Mouse (Mus musculus): ENCODE data around the gene Lrrc4c. TPM values are rescaled to one million over a fixed set of nuclear protein-coding genes. Genes with fewer than 3 reads are reported as not detected.

The Lrrc4c gene
- polyA plus RNA-seq, 1 experiment from 2014 or later, result 0.09 TPM

DNA sequence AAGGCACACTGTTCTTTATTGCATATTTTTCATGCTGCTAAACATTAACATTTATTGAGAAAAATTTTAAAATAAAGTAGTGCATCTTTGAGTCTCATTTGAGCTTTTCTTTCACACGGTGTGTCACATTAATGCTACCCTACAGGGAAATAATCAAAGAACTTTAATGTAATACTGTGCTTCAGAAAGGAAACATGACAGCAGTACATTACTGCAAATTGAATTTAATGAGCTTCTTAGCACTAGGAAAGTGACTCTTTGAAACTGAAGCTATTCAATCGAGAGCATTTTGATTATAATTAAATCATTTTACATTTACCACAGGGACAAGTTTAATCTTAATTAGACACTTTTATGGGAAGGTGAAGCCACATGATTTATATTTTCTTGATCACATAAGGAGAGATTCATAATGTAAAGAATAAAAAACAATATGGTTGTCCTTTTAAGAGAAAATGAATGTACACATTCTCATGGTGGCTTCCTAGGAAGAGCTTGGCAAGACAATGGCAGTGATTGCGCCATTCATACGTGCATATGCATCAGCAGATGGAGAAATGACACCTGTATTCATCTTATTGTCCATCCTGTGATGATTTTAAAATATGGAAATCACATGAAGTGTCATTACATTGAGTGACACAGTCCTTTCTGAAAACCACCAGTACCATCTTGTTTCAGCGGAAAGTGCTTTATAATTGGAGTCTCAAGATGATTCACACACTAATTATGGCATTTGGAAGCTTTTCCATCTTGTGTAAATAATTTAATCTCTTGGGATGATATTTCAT is 719.2 kb downstream of the Lrrc4c start:
- 61% methylated on average over 5 of the region's 5 CpGs for WGBS (ENCODE audit: insufficient replicate concordance)
- no peaks in the 10 kb centered on the region for H3K36me3 ChIP-seq (ENCODE audit: control insufficient read depth, insufficient read depth)
- H3K4me2 ChIP-seq (ENCODE audit: low read depth, low read length), result no peak overlapping the region
- H3K27ac ChIP-seq (ENCODE audit: low read length), result no peak overlapping the region
- no peak for ATAC-seq (ENCODE audit: low read depth)
- no peak overlapping the region for H3K4me3 ChIP-seq (ENCODE audit: low read depth, low read length)
- H3K4me1 ChIP-seq (ENCODE audit: control insufficient read depth, low read depth, low read length), result no peaks in the 10 kb centered on the region
- H3K9ac ChIP-seq (ENCODE audit: low read depth, low read length), result no peak overlapping the region
- no peaks in the 10 kb centered on the region for H3K27me3 ChIP-seq (ENCODE audit: control insufficient read depth, insufficient read depth, low read depth, low read length)
- H3K9me3 ChIP-seq (replicated peaks; ENCODE audit: control insufficient read depth, low read length), result no peaks in the 10 kb centered on the region

DNA sequence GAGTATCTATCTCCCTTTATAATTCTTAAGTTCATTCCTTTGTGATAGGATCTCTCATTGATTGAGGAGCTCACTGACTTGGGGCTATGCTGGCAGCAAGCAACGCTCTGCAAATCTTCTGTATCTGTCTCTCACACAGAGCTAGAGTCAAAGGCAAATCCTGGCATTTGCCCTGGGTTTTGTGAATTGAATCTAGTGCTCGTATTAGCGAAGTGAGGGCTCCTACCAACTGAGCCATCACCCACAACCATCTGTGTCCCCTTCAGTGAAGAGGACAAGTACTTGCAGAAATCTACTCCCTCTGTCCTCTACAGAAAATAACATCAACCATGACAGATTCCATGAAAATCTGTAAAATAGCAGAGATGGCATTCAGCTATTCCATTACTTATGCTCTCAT is 726.0 kb downstream of the Lrrc4c start:
- H3K4me1 ChIP-seq (ENCODE audit: control insufficient read depth, low read depth, low read length), result no peaks in the 10 kb centered on the region
- H3K27me3 ChIP-seq (ENCODE audit: control insufficient read depth, insufficient read depth, low read depth, low read length), result no peaks in the 10 kb centered on the region
- H3K36me3 ChIP-seq (ENCODE audit: control insufficient read depth, insufficient read depth), result no peaks in the 10 kb centered on the region
- no peaks in the 10 kb centered on the region for H3K9me3 ChIP-seq (replicated peaks; ENCODE audit: control insufficient read depth, low read length)
- no peak for ATAC-seq (ENCODE audit: low read depth)
- no peak overlapping the region for H3K9ac ChIP-seq (ENCODE audit: low read depth, low read length)
- H3K4me2 ChIP-seq (ENCODE audit: low read depth, low read length), result no peak overlapping the region
- 48% methylated on average over 3 of the region's 3 CpGs for WGBS (ENCODE audit: insufficient replicate concordance)
- no peak overlapping the region for H3K4me3 ChIP-seq (ENCODE audit: low read depth, low read length)
- no peak overlapping the region for H3K27ac ChIP-seq (ENCODE audit: low read length)

DNA sequence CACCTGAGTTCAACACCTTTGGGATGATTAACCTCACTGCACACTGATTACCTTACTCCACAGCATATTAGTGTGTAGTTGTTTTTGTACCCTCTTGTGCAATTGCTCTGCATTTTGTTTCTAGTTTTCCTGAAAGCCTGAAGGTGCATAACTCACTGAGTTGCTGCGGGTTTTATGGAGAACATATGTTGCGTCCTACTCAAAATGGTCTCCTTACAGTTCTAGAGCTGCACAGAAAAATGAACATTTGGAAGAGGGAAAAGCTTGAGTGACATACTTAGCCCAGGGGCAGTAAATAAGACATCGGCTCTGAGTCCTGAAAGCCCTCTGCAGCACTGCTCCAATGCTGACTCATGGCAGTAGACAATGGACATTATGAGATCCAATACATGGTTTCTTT is 727.7 kb downstream of the Lrrc4c start:
- ATAC-seq (ENCODE audit: low read depth), result no peak
- WGBS (ENCODE audit: insufficient replicate concordance), result 79% methylated on average over 3 of the region's 3 CpGs
- no peak overlapping the region for H3K4me2 ChIP-seq (ENCODE audit: low read depth, low read length)
- H3K27ac ChIP-seq (ENCODE audit: low read length), result no peak overlapping the region
- no peaks in the 10 kb centered on the region for H3K9me3 ChIP-seq (replicated peaks; ENCODE audit: control insufficient read depth, low read length)
- H3K4me1 ChIP-seq (ENCODE audit: control insufficient read depth, low read depth, low read length), result no peaks in the 10 kb centered on the region
- H3K9ac ChIP-seq (ENCODE audit: low read depth, low read length), result no peak overlapping the region
- H3K27me3 ChIP-seq (ENCODE audit: control insufficient read depth, insufficient read depth, low read depth, low read length), result no peaks in the 10 kb centered on the region
- H3K4me3 ChIP-seq (ENCODE audit: low read depth, low read length), result no peak overlapping the region
- no peaks in the 10 kb centered on the region for H3K36me3 ChIP-seq (ENCODE audit: control insufficient read depth, insufficient read depth)

DNA sequence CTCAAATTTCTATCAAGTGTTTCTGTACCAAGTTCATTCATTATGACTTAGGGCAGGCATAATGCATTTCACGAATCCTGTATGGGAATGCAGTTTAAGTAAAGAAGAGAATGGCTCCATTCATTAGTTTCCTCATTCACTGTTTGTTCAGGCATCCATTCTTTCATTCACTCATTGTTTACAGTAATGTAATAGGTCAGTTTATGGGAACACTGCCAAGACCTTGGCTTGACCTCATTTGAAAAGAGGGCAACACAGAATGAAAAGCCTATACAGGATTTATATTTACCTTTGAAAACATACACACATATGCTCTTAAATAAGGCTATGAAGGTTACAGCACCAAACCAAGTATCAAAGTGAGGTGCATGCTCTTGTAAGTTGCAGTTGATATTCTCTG is 762.2 kb downstream of the Lrrc4c start:
- no peak overlapping the region for H3K4me3 ChIP-seq (ENCODE audit: low read depth, low read length)
- WGBS (ENCODE audit: insufficient replicate concordance), result 26% methylated on average over 1 of the region's 1 CpGs
- H3K27ac ChIP-seq (ENCODE audit: low read length), result no peak overlapping the region
- no peaks in the 10 kb centered on the region for H3K36me3 ChIP-seq (ENCODE audit: control insufficient read depth, insufficient read depth)
- H3K9ac ChIP-seq (ENCODE audit: low read depth, low read length), result no peak overlapping the region
- H3K4me1 ChIP-seq (ENCODE audit: control insufficient read depth, low read depth, low read length), result no peaks in the 10 kb centered on the region
- ATAC-seq (ENCODE audit: low read depth), result no peak
- no peaks in the 10 kb centered on the region for H3K27me3 ChIP-seq (ENCODE audit: control insufficient read depth, insufficient read depth, low read depth, low read length)
- no peak overlapping the region for H3K4me2 ChIP-seq (ENCODE audit: low read depth, low read length)
- no peaks in the 10 kb centered on the region for H3K9me3 ChIP-seq (replicated peaks; ENCODE audit: control insufficient read depth, low read length)

DNA sequence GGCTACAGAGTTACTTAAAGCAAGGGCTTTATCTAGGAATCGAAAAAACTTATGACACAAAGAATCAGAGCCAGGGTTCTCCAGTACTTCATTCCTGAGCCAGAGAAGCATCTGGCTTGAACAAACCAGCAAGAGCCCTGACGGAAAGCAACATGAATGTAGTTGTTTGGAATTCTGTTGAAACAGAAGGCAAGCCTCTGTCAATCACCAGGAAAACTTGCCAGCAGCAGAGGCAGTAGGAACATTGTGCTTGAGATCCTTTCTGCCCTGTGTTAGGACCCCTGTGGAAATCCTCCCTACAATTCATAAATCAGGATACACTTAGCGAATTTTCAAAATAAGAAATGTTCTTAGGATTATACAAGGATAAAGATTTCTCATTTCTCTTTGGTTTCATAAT is 780.0 kb downstream of the Lrrc4c start:
- 46% methylated on average over 3 of the region's 3 CpGs for WGBS (ENCODE audit: insufficient replicate concordance)
- ATAC-seq (ENCODE audit: low read depth), result no peak
- H3K9ac ChIP-seq (ENCODE audit: low read depth, low read length), result no peak overlapping the region
- no peaks in the 10 kb centered on the region for H3K9me3 ChIP-seq (replicated peaks; ENCODE audit: control insufficient read depth, low read length)
- H3K36me3 ChIP-seq (ENCODE audit: control insufficient read depth, insufficient read depth), result no peaks in the 10 kb centered on the region
- no peak overlapping the region for H3K4me2 ChIP-seq (ENCODE audit: low read depth, low read length)
- H3K27ac ChIP-seq (ENCODE audit: low read length), result no peak overlapping the region
- H3K4me3 ChIP-seq (ENCODE audit: low read depth, low read length), result no peak overlapping the region
- no peaks in the 10 kb centered on the region for H3K27me3 ChIP-seq (ENCODE audit: control insufficient read depth, insufficient read depth, low read depth, low read length)
- H3K4me1 ChIP-seq (ENCODE audit: control insufficient read depth, low read depth, low read length), result no peaks in the 10 kb centered on the region

DNA sequence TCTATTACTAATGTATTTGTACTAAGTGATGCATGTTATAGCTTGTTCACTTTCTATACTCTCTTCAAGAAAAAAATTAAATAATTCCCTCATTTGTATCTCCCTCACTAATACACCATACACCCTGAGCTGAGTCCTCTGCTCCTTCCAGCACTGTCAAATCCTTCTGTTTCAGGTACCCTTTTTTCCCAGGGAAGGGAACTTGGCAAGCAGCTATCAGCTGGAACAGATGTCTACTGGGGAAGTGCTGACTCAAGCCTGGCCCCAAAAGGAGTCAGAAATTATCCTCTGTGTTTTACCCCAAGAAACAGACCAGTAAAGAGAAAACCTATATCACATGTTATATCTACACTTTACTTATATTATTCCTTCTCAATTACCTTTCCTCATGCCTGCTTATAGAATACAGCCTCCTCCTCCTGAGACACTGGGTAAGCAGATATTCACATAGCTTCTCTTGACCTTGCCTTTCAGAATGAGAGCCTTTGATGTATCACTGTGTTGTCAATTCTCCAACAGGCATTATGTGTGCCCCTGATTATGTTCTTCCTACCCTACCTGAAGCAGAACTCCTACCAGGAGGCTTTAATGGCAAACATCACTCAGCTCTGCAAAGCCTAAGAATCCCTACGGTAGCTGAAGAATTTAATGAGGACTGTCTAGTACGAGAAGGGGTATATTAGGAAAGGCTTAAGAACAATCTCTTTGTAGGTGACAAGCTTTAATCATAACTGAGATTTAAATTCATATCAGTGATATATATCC is 785.6 kb downstream of the Lrrc4c start:
- no peak overlapping the region for H3K4me3 ChIP-seq (ENCODE audit: low read depth, low read length)
- H3K9ac ChIP-seq (ENCODE audit: low read depth, low read length), result no peak overlapping the region
- ATAC-seq (ENCODE audit: low read depth), result no peak
- no peak overlapping the region for H3K4me2 ChIP-seq (ENCODE audit: low read depth, low read length)
- no peaks in the 10 kb centered on the region for H3K9me3 ChIP-seq (replicated peaks; ENCODE audit: control insufficient read depth, low read length)
- 62% methylated on average over 2 of the region's 2 CpGs for WGBS (ENCODE audit: insufficient replicate concordance)
- no peaks in the 10 kb centered on the region for H3K27me3 ChIP-seq (ENCODE audit: control insufficient read depth, insufficient read depth, low read depth, low read length)
- H3K27ac ChIP-seq (ENCODE audit: low read length), result no peak overlapping the region
- H3K36me3 ChIP-seq (ENCODE audit: control insufficient read depth, insufficient read depth), result no peaks in the 10 kb centered on the region
- H3K4me1 ChIP-seq (ENCODE audit: control insufficient read depth, low read depth, low read length), result no peaks in the 10 kb centered on the region

DNA sequence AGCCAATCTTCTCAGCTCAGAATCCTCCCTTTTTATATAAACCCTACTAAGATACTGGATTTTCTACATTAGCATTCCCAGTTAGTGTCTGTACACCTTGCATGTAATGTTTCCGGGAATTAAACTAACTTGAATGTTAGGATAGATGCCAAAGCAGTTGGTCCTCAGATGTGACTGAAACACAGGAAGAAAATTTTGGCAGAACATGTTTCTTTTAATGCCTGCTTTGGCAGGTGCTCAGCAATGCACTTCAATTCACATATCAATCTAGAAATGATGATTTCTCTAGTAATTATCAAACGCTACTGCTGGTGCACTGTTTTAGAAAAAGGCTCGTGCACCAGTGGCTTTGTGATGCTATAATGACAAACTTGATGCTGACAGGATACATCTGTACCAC is 806.3 kb downstream of the Lrrc4c start:
- Histone ChIP-seq H3K9me3 (replicated peaks; ENCODE audit: control insufficient read depth, low read length) (no peaks in the 10 kb centered on the region; the same call in 1 of the 2 replicates), H3K27me3 (ENCODE audit: control insufficient read depth, insufficient read depth, low read depth, low read length) (no peaks in the 10 kb centered on the region), H3K9ac (ENCODE audit: low read depth, low read length) (no peak overlapping the region), H3K4me3 (ENCODE audit: low read depth, low read length) (no peak overlapping the region), H3K4me2 (ENCODE audit: low read depth, low read length) (no peak overlapping the region), H3K36me3 (ENCODE audit: control insufficient read depth, insufficient read depth) (no peaks in the 10 kb centered on the region), H3K27ac (ENCODE audit: low read length) (no peak overlapping the region), H3K4me1 (ENCODE audit: control insufficient read depth, low read depth, low read length) (no peaks in the 10 kb centered on the region)
- ATAC-seq (ENCODE audit: low read depth), result no peak
- WGBS (ENCODE audit: insufficient replicate concordance), result 70% methylated on average over 3 of the region's 3 CpGs

DNA sequence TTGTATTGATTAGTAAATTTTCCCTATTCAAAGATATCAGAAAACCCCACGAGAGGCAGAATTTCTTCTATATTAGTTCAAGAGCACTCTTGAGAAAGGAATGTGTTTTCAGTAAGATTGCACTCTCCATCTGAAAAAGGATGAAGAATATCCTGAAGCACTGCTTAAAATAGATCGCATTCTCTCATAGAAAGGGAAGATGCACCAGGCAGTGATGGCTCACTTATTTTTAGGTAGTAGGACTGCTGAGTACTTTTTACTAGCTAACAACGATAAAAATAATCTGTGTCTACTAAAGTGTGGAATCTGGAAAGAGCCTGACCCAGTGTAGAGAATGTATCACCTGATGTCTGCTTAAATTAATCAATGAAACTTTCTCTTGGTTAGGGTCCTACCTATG is 820.5 kb downstream of the Lrrc4c start:
- no peak overlapping the region for H3K9ac ChIP-seq (ENCODE audit: low read depth, low read length)
- H3K27ac ChIP-seq (ENCODE audit: low read length), result no peak overlapping the region
- 48% methylated on average over 3 of the region's 3 CpGs for WGBS (ENCODE audit: insufficient replicate concordance)

DNA sequence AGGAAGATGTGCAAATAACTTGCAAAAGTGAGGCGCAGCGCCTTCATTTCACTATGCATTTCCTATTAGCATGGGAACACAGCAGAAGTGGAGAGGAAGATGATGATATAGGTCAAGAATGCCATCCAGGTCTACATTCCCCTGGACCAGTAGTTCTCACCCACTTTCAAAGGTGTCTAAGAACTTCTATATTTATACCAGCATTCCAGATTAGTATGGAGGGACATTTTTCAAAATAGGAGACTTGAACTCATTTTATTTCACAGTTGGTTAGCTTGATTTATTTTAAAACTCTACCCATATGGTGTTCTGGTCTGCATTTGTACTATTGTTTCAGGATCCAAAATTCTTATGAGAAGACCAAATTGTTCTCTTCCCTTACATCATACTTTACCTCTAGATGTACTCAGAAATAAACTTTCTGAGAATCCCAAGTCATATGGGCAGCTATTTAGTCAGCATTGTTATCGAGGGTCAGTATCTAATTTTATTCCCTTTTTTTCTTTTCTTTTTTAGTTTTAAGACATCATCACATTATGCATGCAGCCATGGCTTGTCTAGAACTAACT is 833.7 kb downstream of the Lrrc4c start:
- H3K4me3 ChIP-seq (ENCODE audit: low read depth, low read length), result no peak overlapping the region
- no peak overlapping the region for H3K4me2 ChIP-seq (ENCODE audit: low read depth, low read length)
- H3K9me3 ChIP-seq (replicated peaks; ENCODE audit: control insufficient read depth, low read length), result no peaks in the 10 kb centered on the region
- no peaks in the 10 kb centered on the region for H3K27me3 ChIP-seq (ENCODE audit: control insufficient read depth, insufficient read depth, low read depth, low read length)
- H3K27ac ChIP-seq (ENCODE audit: low read length), result no peak overlapping the region
- H3K4me1 ChIP-seq (ENCODE audit: control insufficient read depth, low read depth, low read length), result no peaks in the 10 kb centered on the region
- H3K36me3 ChIP-seq (ENCODE audit: control insufficient read depth, insufficient read depth), result no peaks in the 10 kb centered on the region
- 74% methylated on average over 3 of the region's 3 CpGs for WGBS (ENCODE audit: insufficient replicate concordance)
- no peak for ATAC-seq (ENCODE audit: low read depth)
- H3K9ac ChIP-seq (ENCODE audit: low read depth, low read length), result no peak overlapping the region

More for the DNA sequence above, 820.5 kb downstream of the Lrrc4c start:
- Histone ChIP-seq H3K4me2 (ENCODE audit: low read depth, low read length) (no peak overlapping the region), H3K9me3 (replicated peaks; ENCODE audit: control insufficient read depth, low read length) (no peaks in the 10 kb centered on the region), H3K27me3 (ENCODE audit: control insufficient read depth, insufficient read depth, low read depth, low read length) (no peaks in the 10 kb centered on the region), H3K36me3 (ENCODE audit: control insufficient read depth, insufficient read depth) (no peaks in the 10 kb centered on the region), H3K4me1 (ENCODE audit: control insufficient read depth, low read depth, low read length) (no peaks in the 10 kb centered on the region), H3K4me3 (ENCODE audit: low read depth, low read length) (no peak overlapping the region)
- no peak for ATAC-seq (ENCODE audit: low read depth)

All from liver, embryonic 16.5 days (tissue).